Mouse (Mus musculus) MEL (cell line): ENCODE measurements around the gene Zbtb38. TPM values are rescaled to one million over a fixed set of nuclear protein-coding genes. Genes with fewer than 3 reads are reported as not detected.
A peak's percentile ranks its signal among the peaks of the same experiment; 100 is the strongest.

ENCODE experiments used
- DNase-seq: peaks from one replicate; pipeline ENCODE4 v3.0.0; 2011; ENCODE audit warnings: low read depth, low spot score
- H3K27ac ChIP-seq: 2 replicates; pipeline ENCODE4 v1.5.1; 2012; ENCODE audit warnings: low read depth, mild to moderate bottlenecking, control low read depth, low read length, moderate library complexity; ENCODE audit not compliant: control insufficient read depth
- H3K27me3 ChIP-seq, 2 experiments: fragments of 150-350 bp in 1 of 2; sonication (generic) in 1 of 2; 2 replicates each; pipeline ENCODE4 v1.6.1; 2012; ENCODE audit warnings: low read length in 2 of 2, mild to moderate bottlenecking in 2 of 2, improper control_type of control experiment in 1 of 2, moderate library complexity in 1 of 2; ENCODE audit not compliant: insufficient read depth in 2 of 2, control insufficient read depth in 1 of 2
- H3K36me3 ChIP-seq, 2 experiments: 2 replicates each; pipeline ENCODE4 v1.6.1; 2012 to 2014; ENCODE audit warnings: low read length in 2 of 2, improper control_type of control experiment in 1 of 2, inconsistent platforms in 1 of 2, mild to moderate bottlenecking in 1 of 2; ENCODE audit not compliant: insufficient read depth in 2 of 2, control insufficient read depth in 1 of 2
- H3K4me1 ChIP-seq, 2 experiments: fragments of 150-350 bp in 1 of 2; sonication (generic) in 1 of 2; 2 replicates each; pipeline ENCODE4 v1.6.1; 2012; ENCODE audit warnings: low read length in 2 of 2, improper control_type of control experiment in 1 of 2, mild to moderate bottlenecking in 1 of 2; ENCODE audit not compliant: insufficient read depth in 2 of 2, control insufficient read depth in 1 of 2
- H3K4me3 ChIP-seq, 2 experiments: fragments of 150-350 bp in 1 of 2; sonication (generic) in 1 of 2; 2 replicates each; pipeline ENCODE4 v1.5.1; 2012; ENCODE audit warnings: low read depth in 2 of 2, low read length in 2 of 2, mild to moderate bottlenecking in 2 of 2, moderate library complexity in 2 of 2, control low read depth in 1 of 2, improper control_type of control experiment in 1 of 2; ENCODE audit not compliant: control insufficient read depth in 1 of 2, insufficient read depth in 1 of 2
- H3K79me2 ChIP-seq: 2 replicates; pipeline ENCODE4 v1.6.1; 2012; ENCODE audit warnings: mild to moderate bottlenecking, low read length, moderate library complexity; ENCODE audit not compliant: control insufficient read depth, poor library complexity, insufficient read depth
- H3K9ac ChIP-seq: 2 replicates; pipeline ENCODE4 v1.6.1; 2012; ENCODE audit warnings: low read depth, mild to moderate bottlenecking, control low read depth, low read length, moderate library complexity; ENCODE audit not compliant: control insufficient read depth, poor library complexity, severe bottlenecking
- H3K9me3 ChIP-seq: fragments of 150-350 bp; sonication (generic); replicated peaks from 2 replicates; pipeline ENCODE4 v1.6.1; 2012; ENCODE audit warnings: mild to moderate bottlenecking, low read length, improper control_type of control experiment, moderate library complexity; ENCODE audit not compliant: insufficient read depth
- BHLHE40 ChIP-seq: IDR thresholded peaks from 2 replicates; pipeline ENCODE4 v1.6.1; 2012; ENCODE audit warnings: low read depth, mild to moderate bottlenecking, inconsistent platforms, low read length, improper control_type of control experiment, borderline replicate concordance
- CHD2 ChIP-seq: IDR thresholded peaks from 2 replicates; pipeline ENCODE4 v1.6.1; 2011; ENCODE audit warnings: low read length, improper control_type of control experiment
- CTCF ChIP-seq, 3 experiments: IDR thresholded peaks in 2 of 3; conservative IDR thresholded peaks in 1 of 3; 2 replicates each; pipeline ENCODE4 v1.5.1; 2011 to 2012; ENCODE audit warnings: low read length in 3 of 3, low read depth in 2 of 3, mild to moderate bottlenecking in 2 of 3, improper control_type of control experiment in 1 of 3, inconsistent platforms in 1 of 3, mixed read lengths in 1 of 3, moderate library complexity in 1 of 3; ENCODE audit not compliant: control insufficient read depth in 1 of 3, insufficient read depth in 1 of 3, poor library complexity in 1 of 3, severe bottlenecking in 1 of 3
- EP300 ChIP-seq, 2 experiments: IDR thresholded peaks; 2 replicates each; pipeline ENCODE4 v1.6.1; 2011; ENCODE audit warnings: improper control_type of control experiment in 2 of 2, low read length in 2 of 2, low read depth in 1 of 2, mild to moderate bottlenecking in 1 of 2
- ETS1 ChIP-seq: IDR thresholded peaks from 2 replicates; pipeline ENCODE4 v1.6.1; 2012; ENCODE audit warnings: low read depth, mild to moderate bottlenecking, inconsistent platforms, low read length, improper control_type of control experiment, moderate library complexity
- GATA1 ChIP-seq: IDR thresholded peaks from 2 replicates; pipeline ENCODE4 v1.6.1; 2011; ENCODE audit warnings: low read depth, low read length, improper control_type of control experiment
- MAFK ChIP-seq: IDR thresholded peaks from 2 replicates; pipeline ENCODE4 v1.6.1; 2011; ENCODE audit warnings: low read depth, mild to moderate bottlenecking, low read length, improper control_type of control experiment, borderline replicate concordance
- MAX ChIP-seq: IDR thresholded peaks from 2 replicates; pipeline ENCODE4 v1.6.1; 2011; ENCODE audit warnings: low read length, improper control_type of control experiment
- MEF2A ChIP-seq: IDR thresholded peaks from 2 replicates; pipeline ENCODE4 v1.6.1; 2014; ENCODE audit warnings: low read depth, mild to moderate bottlenecking, inconsistent platforms, low read length, improper control_type of control experiment; ENCODE audit not compliant: poor library complexity, insufficient replicate concordance, severe bottlenecking; ENCODE audit errors: extremely low read depth
- MYB ChIP-seq: IDR thresholded peaks from 2 replicates; pipeline ENCODE4 v1.6.1; 2011; ENCODE audit warnings: mild to moderate bottlenecking, low read depth, low read length, improper control_type of control experiment
- MYC ChIP-seq: IDR thresholded peaks from 2 replicates; pipeline ENCODE4 v1.6.1; 2011; ENCODE audit warnings: low read depth, mild to moderate bottlenecking, low read length, improper control_type of control experiment, moderate library complexity
- RCOR1 ChIP-seq: IDR thresholded peaks from 2 replicates; pipeline ENCODE4 v1.6.1; 2012; ENCODE audit warnings: low read depth, mild to moderate bottlenecking, inconsistent platforms, low read length, improper control_type of control experiment
- TAL1 ChIP-seq: IDR thresholded peaks from 2 replicates; pipeline ENCODE4 v1.6.1; 2012; ENCODE audit warnings: mild to moderate bottlenecking, inconsistent platforms, low read length, moderate library complexity, mixed read lengths
- TBP ChIP-seq: IDR thresholded peaks from 2 replicates; pipeline ENCODE4 v1.8.0; 2011; ENCODE audit warnings: low read depth, low read length, improper control_type of control experiment
- USF1 ChIP-seq: IDR thresholded peaks from 2 replicates; pipeline ENCODE4 v1.6.1; 2014; ENCODE audit warnings: low read depth, mild to moderate bottlenecking, inconsistent platforms, low read length, improper control_type of control experiment, moderate library complexity
- USF2 ChIP-seq, 2 experiments: IDR thresholded peaks; 2 replicates each; pipeline ENCODE4 v1.6.1; 2011 to 2012; ENCODE audit warnings: improper control_type of control experiment in 2 of 2, low read length in 2 of 2, borderline replicate concordance in 1 of 2, inconsistent platforms in 1 of 2, low read depth in 1 of 2, mild to moderate bottlenecking in 1 of 2; ENCODE audit not compliant: insufficient read depth in 1 of 2
- ZMIZ1 ChIP-seq: IDR thresholded peaks from 2 replicates; pipeline ENCODE4 v1.6.1; 2012; ENCODE audit warnings: low read depth, mild to moderate bottlenecking, inconsistent platforms, low read length, improper control_type of control experiment, moderate library complexity
- ZNF384 ChIP-seq: IDR thresholded peaks from 2 replicates; pipeline ENCODE4 v1.6.1; 2012; ENCODE audit warnings: low read depth, mild to moderate bottlenecking, inconsistent platforms, low read length, improper control_type of control experiment
- polyA plus RNA-seq, 2 experiments: library from polyadenylated mRNA; stranded (reverse) in 1 of 2; unstranded in 1 of 2; fragments of >175 nt in 1 of 2; fragments of >200 nt in 1 of 2; gene quantifications; 2 replicates each; pipeline versions ENCODE4 v1.2.1 to v1.2.4; 2012; ENCODE audit warnings: low replicate concordance in 2 of 2, low read depth in 1 of 2; ENCODE audit not compliant: insufficient read length in 2 of 2, insufficient read depth in 1 of 2, missing spikeins in 1 of 2
- total RNA-seq: library from RNA; depleted of rRNA; stranded (reverse); fragments of 300-350 nt; gene quantifications from 2 replicates; pipeline ENCODE4 v1.2.3, GENCODE M21; 2012

Gene Zbtb38
- total and polyA plus RNA-seq, 3 experiments: 10.9 to 65.0 (median 12.2) TPM

DNA sequence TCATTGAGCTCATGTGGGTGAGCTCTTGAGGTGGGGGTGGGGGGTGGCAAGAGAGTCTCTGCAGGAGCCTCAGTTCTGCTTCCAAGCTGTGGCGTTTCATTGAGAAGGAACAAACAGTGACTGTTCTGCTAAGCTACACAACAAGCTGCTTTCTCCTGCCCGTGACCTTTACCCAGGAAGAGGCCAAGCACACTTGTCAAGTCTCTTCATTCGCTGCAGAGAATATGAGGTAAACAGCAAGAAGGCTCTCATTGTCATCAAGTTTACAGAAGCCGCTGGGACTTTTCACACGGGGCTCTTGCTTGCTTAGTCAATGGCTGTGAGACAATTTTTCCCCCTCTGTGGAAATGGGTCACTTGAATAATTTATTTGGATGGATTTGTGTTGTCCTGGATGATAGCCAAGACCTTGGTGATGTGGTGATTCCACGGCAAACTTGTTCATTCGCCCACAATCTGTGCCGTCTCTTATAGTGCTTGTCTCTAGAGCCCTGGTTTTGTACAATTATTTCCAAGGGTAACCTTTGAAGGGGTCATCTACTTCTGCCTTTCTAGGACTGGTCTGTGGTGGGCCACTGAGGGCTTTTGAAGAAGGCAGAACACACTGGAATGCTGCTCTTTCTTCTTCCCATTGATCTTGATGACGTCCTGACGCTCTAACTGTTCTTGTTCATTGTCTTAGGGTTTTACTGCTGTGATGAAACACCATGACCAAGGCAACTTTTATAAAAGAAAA is 92.0 kb downstream of the Zbtb38 start (continued):
- no peak for TF ChIP-seq TAL1

DNA sequence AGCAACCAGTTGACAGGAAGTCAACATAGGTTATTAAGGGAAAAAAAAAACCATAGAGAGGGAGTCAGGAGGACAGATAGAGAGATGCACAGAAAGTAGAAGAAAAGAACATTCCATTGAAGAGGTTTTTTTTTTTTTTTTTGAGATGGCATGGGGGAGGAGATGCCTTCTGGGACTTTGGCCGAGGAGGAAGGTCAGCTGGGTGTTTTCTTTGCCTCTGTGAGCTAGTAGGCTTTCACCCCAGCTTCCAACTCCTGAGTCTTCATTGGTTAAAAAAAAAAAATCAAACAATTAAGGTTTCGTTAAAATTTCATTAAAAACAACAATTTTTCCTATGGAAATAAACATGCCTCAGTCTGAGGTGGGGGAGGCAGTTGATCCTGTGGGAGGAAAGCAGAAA is 92.8 kb downstream of the Zbtb38 start:
- no peak for DNase-seq
- no peak overlapping the region for H3K4me3 ChIP-seq
- no peaks in the 10 kb centered on the region for H3K27me3 ChIP-seq
- H3K27ac ChIP-seq: no peak overlapping the region
- H3K79me2 ChIP-seq: no peaks in the 10 kb centered on the region
- no peak overlapping the region for H3K9ac ChIP-seq
- H3K9me3 ChIP-seq: no peaks in the 10 kb centered on the region
- no peaks in the 10 kb centered on the region; a peak in 1 of 4 replicates for H3K4me1 ChIP-seq
- no peaks in the 10 kb centered on the region for H3K36me3 ChIP-seq
- no peak for TF ChIP-seq MAFK
- TF ChIP-seq MAX: no peak
- TF ChIP-seq RCOR1: no peak
- TF ChIP-seq MYC: no peak
- TF ChIP-seq EP300 (IDR thresholded peaks at IDR 0.05; ENCODE audit: low read depth in 1 of 2, low read length in 2 of 2): no peak
- TF ChIP-seq USF2 (IDR thresholded peaks at IDR 0.05; ENCODE audit: borderline replicate concordance in 1 of 2, insufficient read depth in 1 of 2, low read depth in 1 of 2, low read length in 2 of 2): no peak
- TF ChIP-seq CTCF (IDR thresholded peaks at IDR 0.05 in 2 of 3, conservative IDR thresholded peaks at IDR 0.05 in 1 of 3; ENCODE audit: control insufficient read depth in 1 of 3, insufficient read depth in 1 of 3, low read depth in 2 of 3, low read length in 3 of 3, poor library complexity in 1 of 3, severe bottlenecking in 1 of 3): no peak
- TF ChIP-seq GATA1: no peak
- no peak for TF ChIP-seq USF1
- no peak for TF ChIP-seq CHD2
- no peak for TF ChIP-seq MEF2A
- no peak for TF ChIP-seq BHLHE40
- TF ChIP-seq TBP: no peak
- no peak for TF ChIP-seq ZMIZ1

DNA sequence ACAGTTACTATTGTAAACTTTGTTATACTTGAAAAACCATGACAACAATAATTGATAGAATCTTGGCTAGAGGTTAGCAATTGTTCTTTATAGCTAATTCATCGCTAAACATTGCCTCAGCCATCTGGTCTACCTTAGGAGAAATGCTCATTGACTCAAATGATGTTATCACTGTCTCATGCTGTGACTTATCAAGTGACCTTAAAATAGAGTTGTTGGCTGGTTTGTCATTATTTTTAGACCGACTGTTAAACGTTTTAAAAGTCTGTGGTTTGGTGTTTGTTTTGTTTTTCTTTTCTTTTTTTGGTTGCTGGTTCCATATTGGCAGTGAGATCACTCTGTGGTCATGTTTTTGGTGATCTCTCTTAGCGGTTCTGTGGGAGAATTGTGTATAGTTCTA is 99.1 kb downstream of the Zbtb38 start:
- DNase-seq: no peak
- peak overlapping the region in 1 of 2 experiments; percentile 42; a peak in 1 of 4 replicates for H3K4me3 ChIP-seq
- no peak overlapping the region for H3K9ac ChIP-seq
- no peaks in the 10 kb centered on the region for H3K79me2 ChIP-seq
- H3K36me3 ChIP-seq: peaks cover 0 to 12% of the 10 kb centered on the region in 2 experiments; a peak in 2 of 4 replicates
- H3K27me3 ChIP-seq: no peaks in the 10 kb centered on the region
- peaks cover 6 to 9% of the 10 kb centered on the region in 2 experiments for H3K4me1 ChIP-seq
- no peaks in the 10 kb centered on the region for H3K9me3 ChIP-seq
- no peak overlapping the region for H3K27ac ChIP-seq
- no peak for TF ChIP-seq ZNF384
- TF ChIP-seq CHD2: no peak
- peak; percentile 64 for TF ChIP-seq ETS1
- peak; percentile 97 for TF ChIP-seq MEF2A
- TF ChIP-seq MYB: peak; percentile 76
- peak; percentile 50; the same call in 1 of the 2 replicates for TF ChIP-seq GATA1
- TF ChIP-seq EP300 (IDR thresholded peaks at IDR 0.05; ENCODE audit: low read depth in 1 of 2, low read length in 2 of 2): peak; percentile 10 to 30; a peak in 2 of 4 replicates
